Mouse (Mus musculus): ENCODE results near the gene Pex14. TPM values are rescaled to one million over a fixed set of nuclear protein-coding genes. Genes with fewer than 3 reads are reported as not detected.
A peak's percentile ranks its signal among the peaks of the same experiment; 100 is the strongest.

Pex14 gene
- polyA plus RNA-seq, 1 experiment from 2014 or later, result 50.3 TPM

GRCm38 (mm10) chr4:149064061-149064854 is 35.4 kb downstream of the Pex14 start:
- WGBS, result 74% methylated on average over 23 of the region's 23 CpGs

GRCm38 (mm10) chr4:149062406-149063318 is 37.0 kb downstream of the Pex14 start:
- ATAC-seq (ENCODE audit: insufficient read depth, low FRiP score, low read depth), result no peak
- Histone ChIP-seq H3K27ac (peak overlapping the region; percentile 49; the same call in 1 of the 2 replicates), H3K4me1 (peaks cover 10% of the 10 kb centered on the region; the same call in 1 of the 2 replicates), H3K4me3 (replicated peaks) (no peak overlapping the region), H3K36me3 (no peaks in the 10 kb centered on the region), H3K27me3 (replicated peaks) (no peaks in the 10 kb centered on the region), H3K9me3 (no peaks in the 10 kb centered on the region), H3K4me2 (no peak overlapping the region), H3K9ac (no peak overlapping the region)
- 40% methylated on average over 21 of the region's 21 CpGs for WGBS

More at GRCm38 (mm10) chr4:149064061-149064854, 35.4 kb downstream of the Pex14 start:
- Histone ChIP-seq H3K9me3 (no peaks in the 10 kb centered on the region), H3K27me3 (replicated peaks) (no peaks in the 10 kb centered on the region), H3K9ac (no peak overlapping the region), H3K4me1 (peaks cover 10% of the 10 kb centered on the region; the same call in 1 of the 2 replicates), H3K4me2 (no peak overlapping the region), H3K27ac (no peak overlapping the region), H3K4me3 (replicated peaks) (no peak overlapping the region), H3K36me3 (no peaks in the 10 kb centered on the region)
- ATAC-seq (ENCODE audit: insufficient read depth, low FRiP score, low read depth), result no peak

GRCm38 (mm10) chr4:149061432-149061718 is 38.3 kb downstream of the Pex14 start:
- Histone ChIP-seq H3K36me3 (no peaks in the 10 kb centered on the region), H3K4me1 (peaks cover 19% of the 10 kb centered on the region), H3K9me3 (no peaks in the 10 kb centered on the region), H3K9ac (no peak overlapping the region), H3K4me3 (replicated peaks) (no peak overlapping the region), H3K27ac (no peak overlapping the region), H3K27me3 (replicated peaks) (no peaks in the 10 kb centered on the region), H3K4me2 (no peak overlapping the region)
- no peak for ATAC-seq (ENCODE audit: insufficient read depth, low FRiP score, low read depth)
- 70% methylated on average over 13 of the region's 13 CpGs for WGBS

- H3K27me3 ChIP-seq (replicated peaks), result no peaks in the 10 kb centered on the region
- H3K27ac ChIP-seq, result no peak overlapping the region
Observed at GRCm38 (mm10) chr4:149060621-149061431, 38.9 kb downstream of the Pex14 start.

GRCm38 (mm10) chr4:149059713-149060112 is 40.0 kb downstream of the Pex14 start:
- no peaks in the 10 kb centered on the region for H3K27me3 ChIP-seq (replicated peaks)
- no peak for ATAC-seq (ENCODE audit: insufficient read depth, low FRiP score, low read depth)
- no peak overlapping the region for H3K4me2 ChIP-seq
- 89% methylated on average over 9 of the region's 9 CpGs for whole genome bisulfite sequencing
- H3K27ac ChIP-seq, result no peak overlapping the region
- H3K9ac ChIP-seq, result no peak overlapping the region
- H3K36me3 ChIP-seq, result no peaks in the 10 kb centered on the region
- H3K4me3 ChIP-seq (replicated peaks), result no peak overlapping the region
- H3K4me1 ChIP-seq, result peaks cover 19% of the 10 kb centered on the region
- H3K9me3 ChIP-seq, result no peaks in the 10 kb centered on the region

More at GRCm38 (mm10) chr4:149060621-149061431, 38.9 kb downstream of the Pex14 start:
- Histone ChIP-seq H3K9me3 (no peaks in the 10 kb centered on the region), H3K4me1 (peaks cover 19% of the 10 kb centered on the region), H3K36me3 (no peaks in the 10 kb centered on the region), H3K4me3 (replicated peaks) (no peak overlapping the region), H3K4me2 (no peak overlapping the region), H3K9ac (no peak overlapping the region)
- WGBS, result 51% methylated on average over 14 of the region's 14 CpGs
- ATAC-seq (ENCODE audit: insufficient read depth, low FRiP score, low read depth), result no peak

GRCm38 (mm10) chr4:149058298-149058697 is 41.4 kb downstream of the Pex14 start:
- WGBS, result 64% methylated on average over 7 of the region's 7 CpGs
- Histone ChIP-seq H3K36me3 (no peaks in the 10 kb centered on the region), H3K27me3 (replicated peaks) (no peaks in the 10 kb centered on the region), H3K4me2 (no peak overlapping the region), H3K9ac (no peak overlapping the region), H3K4me3 (replicated peaks) (no peak overlapping the region), H3K9me3 (no peaks in the 10 kb centered on the region), H3K27ac (peak overlapping the region; percentile 52; the same call in 1 of the 2 replicates), H3K4me1 (peaks cover 19% of the 10 kb centered on the region)
- no peak for ATAC-seq (ENCODE audit: insufficient read depth, low FRiP score, low read depth)

- WGBS, result 27% methylated on average over 14 of the region's 14 CpGs
- no peak overlapping the region for H3K9ac ChIP-seq
- no peaks in the 10 kb centered on the region for H3K9me3 ChIP-seq
- no peak for ATAC-seq (ENCODE audit: insufficient read depth, low FRiP score, low read depth)
- H3K27ac ChIP-seq, result 0 out of 2 replicates have a peak overlapping the region, but pooled peaks have one; percentile 1
- H3K4me3 ChIP-seq (replicated peaks), result no peak overlapping the region
- H3K27me3 ChIP-seq (replicated peaks), result no peaks in the 10 kb centered on the region
- H3K36me3 ChIP-seq, result no peaks in the 10 kb centered on the region
- H3K4me1 ChIP-seq, result peaks cover 19% of the 10 kb centered on the region
- H3K4me2 ChIP-seq, result no peak overlapping the region
Observed at GRCm38 (mm10) chr4:149057470-149057869, 42.2 kb downstream of the Pex14 start.

- no peak overlapping the region for H3K4me2 ChIP-seq
- ATAC-seq (ENCODE audit: insufficient read depth, low FRiP score, low read depth), result no peak; the same call in 1 of the 2 replicates
- 0 out of 2 replicates have a peak overlapping the region, but pooled peaks have one; percentile 1 for H3K27ac ChIP-seq
- 75% methylated on average over 16 of the region's 16 CpGs for WGBS
- no peaks in the 10 kb centered on the region for H3K9me3 ChIP-seq
- no peak overlapping the region for H3K9ac ChIP-seq
- peaks cover 14% of the 10 kb centered on the region for H3K4me1 ChIP-seq
- no peaks in the 10 kb centered on the region for H3K36me3 ChIP-seq
- no peak overlapping the region for H3K4me3 ChIP-seq (replicated peaks)
- no peaks in the 10 kb centered on the region for H3K27me3 ChIP-seq (replicated peaks)
Observed at GRCm38 (mm10) chr4:149056957-149057356, 42.7 kb downstream of the Pex14 start.

GRCm38 (mm10) chr4:149055847-149056246 is 43.8 kb downstream of the Pex14 start:
- H3K9me3 ChIP-seq, result no peaks in the 10 kb centered on the region
- peaks cover 9% of the 10 kb centered on the region for H3K4me1 ChIP-seq
- no peak overlapping the region for H3K4me2 ChIP-seq
- no peaks in the 10 kb centered on the region for H3K36me3 ChIP-seq
- 73% methylated on average over 6 of the region's 6 CpGs for WGBS
- H3K27ac ChIP-seq, result no peak overlapping the region
- no peak overlapping the region for H3K9ac ChIP-seq
- ATAC-seq (ENCODE audit: insufficient read depth, low FRiP score, low read depth), result no peak
- no peak overlapping the region for H3K4me3 ChIP-seq (replicated peaks)
- H3K27me3 ChIP-seq (replicated peaks), result no peaks in the 10 kb centered on the region

- Histone ChIP-seq H3K4me2 (peak overlapping the region; percentile 42), H3K4me3 (replicated peaks) (peak overlapping the region; percentile 12; the same call in 1 of the 2 replicates), H3K4me1 (peaks cover 29% of the 10 kb centered on the region), H3K9ac (no peak overlapping the region), H3K9me3 (no peaks in the 10 kb centered on the region), H3K27me3 (replicated peaks) (no peaks in the 10 kb centered on the region), H3K27ac (peak overlapping the region; percentile 81), H3K36me3 (no peaks in the 10 kb centered on the region)
- peak; percentile 75; the same call in 1 of the 2 replicates for ATAC-seq (ENCODE audit: insufficient read depth, low FRiP score, low read depth)
- WGBS, result 10% methylated on average over 16 of the region's 16 CpGs
Observed at GRCm38 (mm10) chr4:149049351-149050159, 50.1 kb downstream of the Pex14 start.

All from stomach, embryonic 15.5 days (tissue).